Mouse (Mus musculus) myocyte (in vitro differentiated cells): Measurements from ENCODE around the gene Stx7. TPM values are rescaled to one million over a fixed set of nuclear protein-coding genes. Genes with fewer than 3 reads are reported as not detected.

Experiments
- H3K27me3 ChIP-seq: one replicate; pipeline ENCODE4 v1.6.1; 2011; ENCODE audit not compliant: control insufficient read depth, insufficient read depth, insufficient read length
- H3K36me3 ChIP-seq: one replicate; pipeline ENCODE4 v1.6.1; 2011; ENCODE audit not compliant: control insufficient read depth, insufficient read depth
- H3K4me2 ChIP-seq: one replicate; pipeline ENCODE4 v1.6.1; 2011; ENCODE audit warnings: low read depth, control low read depth
- H3K4me3 ChIP-seq: one replicate; pipeline ENCODE4 v1.5.1; 2011; ENCODE audit warnings: mild to moderate bottlenecking, control low read depth, moderate library complexity
- H3K79me2 ChIP-seq: one replicate; pipeline ENCODE4 v1.6.1; 2011; ENCODE audit not compliant: control insufficient read depth, insufficient read depth
- H3ac ChIP-seq: one replicate; pipeline ENCODE4 v1.6.1; 2011; ENCODE audit not compliant: control insufficient read depth, insufficient read length
- CEBPB ChIP-seq: IDR thresholded peaks from 2 replicates; pipeline ENCODE4 v1.6.1; 2011; ENCODE audit warnings: mild to moderate bottlenecking, moderate library complexity; ENCODE audit not compliant: poor library complexity, insufficient read depth, severe bottlenecking
- E2F4 ChIP-seq: IDR thresholded peaks from one replicate; pipeline ENCODE4 v1.6.1; 2011; ENCODE audit warnings: mild to moderate bottlenecking, control low read depth, moderate library complexity; ENCODE audit not compliant: insufficient read depth
- MAX ChIP-seq: IDR thresholded peaks from one replicate; pipeline ENCODE4 v1.6.1; 2011; ENCODE audit warnings: low read depth, mild to moderate bottlenecking, control low read depth
- MYOD1 ChIP-seq, 3 experiments: IDR thresholded peaks; one replicate each; pipeline ENCODE4 v1.6.1; 2011; ENCODE audit warnings: control low read depth in 2 of 3, low read depth in 2 of 3, mild to moderate bottlenecking in 2 of 3, moderate library complexity in 1 of 3; ENCODE audit not compliant: insufficient read length in 2 of 3, control insufficient read depth in 1 of 3
- MYOG ChIP-seq, 3 experiments: IDR thresholded peaks; one replicate each; pipeline ENCODE4 v1.6.1; 2011; ENCODE audit warnings: control low read depth in 2 of 3, low read depth in 2 of 3, mild to moderate bottlenecking in 2 of 3; ENCODE audit not compliant: insufficient read length in 2 of 3, control insufficient read depth in 1 of 3, insufficient read depth in 1 of 3
- POLR2A ChIP-seq: IDR thresholded peaks from one replicate; pipeline ENCODE4 v1.6.1; 2011; ENCODE audit warnings: low read depth, mild to moderate bottlenecking, control low read depth, moderate library complexity; ENCODE audit not compliant: insufficient read length
- POLR2AphosphoS2 ChIP-seq: IDR thresholded peaks from one replicate; pipeline ENCODE4 v1.6.1; 2011; ENCODE audit warnings: low read depth, control low read depth; ENCODE audit not compliant: insufficient read length
- REST ChIP-seq: IDR thresholded peaks from one replicate; pipeline ENCODE4 v1.6.1; 2011; ENCODE audit warnings: mild to moderate bottlenecking, control low read depth, moderate library complexity; ENCODE audit not compliant: insufficient read depth, insufficient read length
- SRF ChIP-seq: IDR thresholded peaks from one replicate; pipeline ENCODE4 v1.6.1; 2011; ENCODE audit warnings: low read depth; ENCODE audit not compliant: control insufficient read depth, insufficient read length
- TCF12 ChIP-seq: IDR thresholded peaks from one replicate; pipeline ENCODE4 v1.6.1; 2011; ENCODE audit warnings: mild to moderate bottlenecking, control low read depth; ENCODE audit not compliant: poor library complexity, insufficient read depth, severe bottlenecking
- TCF3 ChIP-seq: IDR thresholded peaks from one replicate; pipeline ENCODE4 v1.6.1; 2011; ENCODE audit warnings: low read depth, control low read depth; ENCODE audit not compliant: insufficient read length
- USF1 ChIP-seq: IDR thresholded peaks from one replicate; pipeline ENCODE4 v1.6.1; 2011; ENCODE audit warnings: low read depth, mild to moderate bottlenecking, control low read depth, moderate library complexity
- polyA plus RNA-seq: library from polyadenylated mRNA; unstranded; fragments of >200 nt; fragmentation: generic; extraction: Trizol; gene quantifications from one replicate; pipeline ENCODE4 v1.2.1, GENCODE M21; 2012; ENCODE audit warnings: missing spikeins

The Stx7 gene
- polyA plus RNA-seq, 1 experiment = 54.6 TPM

DNA sequence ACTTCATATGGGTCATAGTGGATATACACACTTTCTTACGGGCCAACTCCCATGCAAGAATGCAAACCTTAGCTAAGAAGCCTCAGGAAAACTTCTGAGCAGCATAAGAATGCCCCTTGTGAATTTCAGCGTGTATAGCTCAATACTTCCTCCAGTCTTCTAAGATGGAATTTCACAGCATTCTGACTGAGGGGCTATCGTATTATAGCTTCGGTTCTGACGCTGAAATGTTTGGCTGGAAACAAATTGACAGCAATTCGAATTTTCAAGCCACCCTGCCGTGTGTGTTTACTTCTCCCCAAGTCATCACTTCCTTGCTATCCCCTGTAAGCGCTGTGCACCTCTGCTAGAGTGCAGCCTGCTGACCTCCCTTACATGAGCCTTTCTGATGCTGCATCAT, 75.5 kb downstream of the Stx7 start:
- Histone ChIP-seq H3K36me3 (no peaks in the 10 kb centered on the region), H3ac (no peak overlapping the region), H3K79me2 (no peaks in the 10 kb centered on the region), H3K27me3 (peaks cover 26% of the 10 kb centered on the region), H3K4me2 (no peak overlapping the region), H3K4me3 (no peak overlapping the region)
- no peak for TF ChIP-seq POLR2AphosphoS2
- TF ChIP-seq E2F4 = no peak
- no peak for TF ChIP-seq MYOG (IDR thresholded peaks at IDR 0.05; ENCODE audit: control insufficient read depth in 1 of 3, insufficient read depth in 1 of 3, insufficient read length in 2 of 3, low read depth in 2 of 3)
- no peak for TF ChIP-seq CEBPB
- TF ChIP-seq MAX = no peak
- no peak for TF ChIP-seq MYOD1 (IDR thresholded peaks at IDR 0.05; ENCODE audit: control insufficient read depth in 1 of 3, insufficient read length in 2 of 3, low read depth in 2 of 3)
- TF ChIP-seq POLR2A = no peak
- no peak for TF ChIP-seq TCF3
- TF ChIP-seq TCF12 = no peak
- no peak for TF ChIP-seq SRF
- no peak for TF ChIP-seq USF1
- TF ChIP-seq REST = no peak

DNA sequence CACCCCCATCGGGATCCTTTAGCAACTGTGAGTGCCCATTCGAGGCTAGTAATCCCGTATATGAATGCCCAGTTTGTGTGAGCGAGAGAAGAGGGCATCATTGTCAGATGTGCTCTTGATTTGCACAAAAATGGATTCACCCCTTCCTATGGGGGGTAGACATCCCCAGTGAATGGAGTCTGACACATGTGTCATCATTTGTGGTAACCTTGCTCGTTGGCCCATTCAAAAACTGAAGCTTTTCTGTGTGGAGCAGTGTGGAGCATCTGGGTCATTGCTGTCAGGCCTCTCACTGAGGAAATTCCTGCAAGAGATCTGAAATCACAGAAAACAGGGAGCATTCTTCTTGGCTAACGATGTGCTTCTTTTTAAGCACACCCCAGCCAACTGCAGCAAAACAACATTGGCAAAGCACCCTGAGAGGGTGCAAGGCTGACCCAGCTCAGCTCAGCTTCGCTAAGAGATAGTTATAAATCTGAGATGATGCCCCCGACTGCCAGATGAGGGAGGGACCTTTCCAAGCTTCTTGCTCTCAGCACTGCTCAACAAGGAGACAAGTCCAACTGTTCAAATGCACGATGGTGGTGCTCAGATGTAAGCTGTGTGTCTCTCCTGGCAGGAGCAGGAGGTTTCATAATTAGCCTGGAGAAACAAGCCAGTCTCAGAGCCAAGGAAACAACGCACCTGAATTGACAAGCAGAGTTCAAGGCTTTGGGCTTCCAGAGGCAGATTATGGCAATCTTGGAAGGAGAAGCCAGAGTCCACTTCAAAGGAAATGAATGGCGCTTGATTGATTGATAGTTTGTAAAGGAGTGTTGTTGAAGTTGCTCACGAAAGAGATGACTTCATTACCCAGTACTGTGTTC, 79.4 kb downstream of the Stx7 start:
- no peaks in the 10 kb centered on the region for H3K36me3 ChIP-seq
- peak overlapping the region; percentile 69 for H3K4me2 ChIP-seq
- H3ac ChIP-seq = no peak overlapping the region
- TF ChIP-seq E2F4 (no peak), TCF3 (no peak), CEBPB (no peak), TCF12 (no peak), SRF (no peak), MYOD1 (IDR thresholded peaks at IDR 0.05; ENCODE audit: control insufficient read depth in 1 of 3, insufficient read length in 2 of 3, low read depth in 2 of 3) (no peak), USF1 (no peak), REST (no peak), MAX (no peak), POLR2AphosphoS2 (no peak), POLR2A (no peak), MYOG (IDR thresholded peaks at IDR 0.05; ENCODE audit: control insufficient read depth in 1 of 3, insufficient read depth in 1 of 3, insufficient read length in 2 of 3, low read depth in 2 of 3) (no peak)
- no peaks in the 10 kb centered on the region for H3K79me2 ChIP-seq
- peaks cover 12% of the 10 kb centered on the region for H3K27me3 ChIP-seq
- peak overlapping the region; percentile 23 for H3K4me3 ChIP-seq

DNA sequence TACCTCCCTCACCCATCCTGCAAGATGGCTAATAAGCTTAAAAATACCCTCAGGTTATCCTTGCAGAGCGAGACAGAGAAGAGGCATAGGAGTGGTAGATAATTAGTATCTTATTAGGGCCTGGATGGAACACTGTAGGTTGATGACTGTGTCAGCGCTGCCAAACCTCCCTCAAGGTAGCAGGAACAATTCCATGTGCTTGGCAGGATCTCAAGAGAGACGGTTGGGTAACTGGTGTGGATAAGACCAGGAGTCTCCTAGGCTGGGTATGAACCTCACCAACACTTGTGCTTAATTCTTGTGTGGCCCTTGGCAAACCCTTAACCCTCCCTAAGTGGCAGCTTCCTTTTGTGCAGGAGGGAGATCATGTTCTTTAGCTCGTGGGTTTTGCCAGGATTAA, 83.2 kb downstream of the Stx7 start:
- H3ac ChIP-seq = no peak overlapping the region
- no peaks in the 10 kb centered on the region for H3K36me3 ChIP-seq
- no peak for TF ChIP-seq MAX
- TF ChIP-seq E2F4 = no peak
- TF ChIP-seq MYOD1 (IDR thresholded peaks at IDR 0.05; ENCODE audit: control insufficient read depth in 1 of 3, insufficient read length in 2 of 3, low read depth in 2 of 3) = no peak
- no peak for TF ChIP-seq POLR2AphosphoS2
- no peak for TF ChIP-seq REST
- no peak for TF ChIP-seq SRF
- no peak for TF ChIP-seq TCF3
- no peak for TF ChIP-seq USF1
- no peak for TF ChIP-seq TCF12
- TF ChIP-seq CEBPB = no peak
- no peak for TF ChIP-seq MYOG (IDR thresholded peaks at IDR 0.05; ENCODE audit: control insufficient read depth in 1 of 3, insufficient read depth in 1 of 3, insufficient read length in 2 of 3, low read depth in 2 of 3)
- no peak for TF ChIP-seq POLR2A
- H3K79me2 ChIP-seq = no peaks in the 10 kb centered on the region
- no peaks in the 10 kb centered on the region for H3K27me3 ChIP-seq
- no peak overlapping the region for H3K4me2 ChIP-seq
- H3K4me3 ChIP-seq = no peak overlapping the region

DNA sequence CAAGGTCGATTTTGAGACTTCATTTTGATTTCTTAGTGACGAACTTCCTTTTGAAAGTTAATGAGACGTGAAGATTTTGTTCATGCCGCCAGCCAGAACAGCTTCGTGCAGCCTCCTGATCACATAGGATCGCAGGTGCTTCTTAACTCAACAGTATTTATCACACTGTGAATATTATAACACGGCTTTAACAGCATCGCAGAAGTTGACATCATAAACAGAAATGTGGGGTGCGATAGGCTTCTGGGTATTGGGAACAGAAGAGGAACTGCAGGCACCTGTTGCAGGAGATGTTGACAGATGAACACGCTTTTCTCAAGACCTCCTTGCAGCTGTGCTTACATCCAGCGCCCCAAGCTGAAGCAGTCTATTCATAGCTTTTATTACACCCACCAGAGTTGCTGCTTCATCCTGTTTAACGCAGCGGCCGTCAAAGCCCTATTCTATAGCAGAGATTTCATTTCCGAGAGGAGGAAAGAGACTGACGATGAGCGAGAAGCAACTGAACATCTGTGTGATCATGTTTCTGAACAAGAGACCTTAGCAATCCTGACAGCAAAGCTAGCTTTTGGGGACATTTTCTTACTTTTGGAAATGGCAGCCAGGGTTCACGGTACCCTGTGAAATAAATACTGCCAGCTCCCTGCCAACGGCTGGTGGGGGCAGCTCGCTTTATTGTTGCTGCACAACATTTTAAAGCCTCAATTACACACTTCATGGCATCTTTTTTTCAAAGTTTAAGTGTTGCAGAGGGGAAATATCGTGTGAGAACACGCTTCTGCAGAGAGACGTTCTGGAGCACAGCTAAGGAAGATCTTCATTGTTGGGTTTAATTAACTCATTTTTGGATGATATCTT, 86.6 kb downstream of the Stx7 start:
- Histone ChIP-seq H3K4me3 (no peak overlapping the region), H3K4me2 (peak overlapping the region; percentile 18)

More for the DNA sequence above, 86.6 kb downstream of the Stx7 start:
- H3K79me2 ChIP-seq = no peaks in the 10 kb centered on the region
- no peak overlapping the region for H3ac ChIP-seq
- TF ChIP-seq MYOD1 (IDR thresholded peaks at IDR 0.05; ENCODE audit: control insufficient read depth in 1 of 3, insufficient read length in 2 of 3, low read depth in 2 of 3) (peak in 1 of 3 experiments; percentile 44), MYOG (IDR thresholded peaks at IDR 0.05; ENCODE audit: control insufficient read depth in 1 of 3, insufficient read depth in 1 of 3, insufficient read length in 2 of 3, low read depth in 2 of 3) (no peak)
- no peaks in the 10 kb centered on the region for H3K36me3 ChIP-seq
- H3K27me3 ChIP-seq = no peaks in the 10 kb centered on the region

Other genes with a start within 250 kb of the Stx7 start
- gene Taar1, start 228.9 kb upstream of the Stx7 start, polyA plus RNA-seq = not detected
- not detected for gene Taar2, start 210.7 kb upstream of the Stx7 start, polyA plus RNA-seq
- gene Taar3, start 199.7 kb upstream of the Stx7 start, polyA plus RNA-seq = not detected
- gene Taar4, start 188.8 kb upstream of the Stx7 start, polyA plus RNA-seq = not detected
- gene Taar5, start 178.6 kb upstream of the Stx7 start, polyA plus RNA-seq = not detected
- not detected for gene Taar6, start 163.7 kb upstream of the Stx7 start, polyA plus RNA-seq
- gene Taar7a, start 155.8 kb upstream of the Stx7 start, polyA plus RNA-seq = not detected
- not detected for gene Taar7b, start 149.4 kb upstream of the Stx7 start, polyA plus RNA-seq
- not detected for gene Taar7d, start 122.1 kb upstream of the Stx7 start, polyA plus RNA-seq
- not detected for gene Taar7e, start 111.7 kb upstream of the Stx7 start, polyA plus RNA-seq
- not detected for gene Taar7f, start 99.8 kb upstream of the Stx7 start, polyA plus RNA-seq
- gene Taar8a, start 72.8 kb upstream of the Stx7 start, polyA plus RNA-seq = not detected
- gene Taar8b, start 57.0 kb upstream of the Stx7 start, polyA plus RNA-seq = not detected
- gene Taar8c, start 47.4 kb upstream of the Stx7 start, polyA plus RNA-seq = not detected
- gene Taar9, start 39.8 kb upstream of the Stx7 start, polyA plus RNA-seq = not detected
- gene Moxd1, start 74.2 kb downstream of the Stx7 start, polyA plus RNA-seq = not detected